Mouse (Mus musculus): ENCODE results near the gene Scd2.
"Not testable (repeated sequence)": the region's sequence is repeated elsewhere in the genome, so short reads cannot be mapped to it uniquely, and the experiment has no call there.

The Scd2 gene

GRCm38 (mm10) chr19:44273711-44274110 lies 19.8 kb upstream of the Scd2 start:
- no peak for DNase-seq (ENCODE audit: low read depth)

- DNase-seq (ENCODE audit: low read depth), result no peak
These were observed 19.0 kb upstream of the Scd2 start for GRCm38 (mm10) chr19:44274452-44274851.

GRCm38 (mm10) chr19:44275418-44275817 lies 18.1 kb upstream of the Scd2 start:
- no peak for DNase-seq (ENCODE audit: low read depth)

GRCm38 (mm10) chr19:44276861-44277260 lies 16.6 kb upstream of the Scd2 start:
- no peak for DNase-seq (ENCODE audit: low read depth)

- no peak for DNase-seq (ENCODE audit: low read depth)
These were observed 15.5 kb upstream of the Scd2 start for GRCm38 (mm10) chr19:44277931-44278330.

GRCm38 (mm10) chr19:44280755-44281154 lies 12.7 kb upstream of the Scd2 start:
- DNase-seq (ENCODE audit: low read depth), result peak; percentile 84

GRCm38 (mm10) chr19:44281825-44282447 lies 11.5 kb upstream of the Scd2 start:
- not testable (repeated sequence) for DNase-seq (ENCODE audit: low read depth)

GRCm38 (mm10) chr19:44282534-44283156 lies 10.8 kb upstream of the Scd2 start:
- DNase-seq (ENCODE audit: low read depth), result peak; percentile 76

GRCm38 (mm10) chr19:44283157-44284024 lies 10.1 kb upstream of the Scd2 start:
- peak; percentile 81 for DNase-seq (ENCODE audit: low read depth)

GRCm38 (mm10) chr19:44284025-44284695 lies 9.3 kb upstream of the Scd2 start:
- DNase-seq (ENCODE audit: low read depth), result peak; percentile 94

GRCm38 (mm10) chr19:44284723-44285122 lies 8.8 kb upstream of the Scd2 start:
- no peak for DNase-seq (ENCODE audit: low read depth)

GRCm38 (mm10) chr19:44285554-44285953 lies 7.9 kb upstream of the Scd2 start:
- DNase-seq (ENCODE audit: low read depth), result no peak

GRCm38 (mm10) chr19:44286109-44286508 lies 7.4 kb upstream of the Scd2 start:
- DNase-seq (ENCODE audit: low read depth), result no peak

GRCm38 (mm10) chr19:44287415-44288110 lies 5.9 kb upstream of the Scd2 start:
- DNase-seq (ENCODE audit: low read depth), result no peak

GRCm38 (mm10) chr19:44292083-44292482 lies 1.4 kb upstream of the Scd2 start:
- DNase-seq (ENCODE audit: low read depth), result no peak

GRCm38 (mm10) chr19:44292483-44292882 lies 991 bp upstream of the Scd2 start:
- peak; percentile 22 for DNase-seq (ENCODE audit: low read depth)

- DNase-seq (ENCODE audit: low read depth), result peak; percentile 68
These were observed 486 bp downstream of the Scd2 start for GRCm38 (mm10) chr19:44293769-44294551.

GRCm38 (mm10) chr19:44294588-44295041 lies 1.1 kb downstream of the Scd2 start:
- peak; percentile 93 for DNase-seq (ENCODE audit: low read depth)

- no peak for DNase-seq (ENCODE audit: low read depth)
These were observed 1.8 kb downstream of the Scd2 start for GRCm38 (mm10) chr19:44295251-44295650.

GRCm38 (mm10) chr19:44295741-44296140 lies 2.3 kb downstream of the Scd2 start:
- peak; percentile 94 for DNase-seq (ENCODE audit: low read depth)

- no peak for DNase-seq (ENCODE audit: low read depth)
These were observed 2.7 kb downstream of the Scd2 start for GRCm38 (mm10) chr19:44296186-44296585.
